Mouse (Mus musculus) hindbrain, embryonic 12.5 days (tissue): Measurements from ENCODE around the gene Kbtbd3. TPM values are rescaled to one million over a fixed set of nuclear protein-coding genes. Genes with fewer than 3 reads are reported as not detected.

ENCODE experiments used
- ATAC-seq: fragments of 200-750 bp; cut with Nextera tagmentation; 2 replicates; pipeline ENCODE4 v1.8.0; 2017; ENCODE audit warnings: moderate TSS enrichment; ENCODE audit not compliant: low FRiP score
- H3K27ac ChIP-seq: fragments of 300-500 bp; sonication (generic); 2 replicates; pipeline ENCODE4 v1.5.1; 2016; ENCODE audit warnings: mild to moderate bottlenecking
- H3K27me3 ChIP-seq: fragments of 300-500 bp; sonication (generic); 2 replicates; pipeline ENCODE4 v1.6.1; 2016; ENCODE audit warnings: mild to moderate bottlenecking
- H3K36me3 ChIP-seq: fragments of 300-500 bp; sonication (generic); 2 replicates; pipeline ENCODE4 v1.6.1; 2016; ENCODE audit warnings: mild to moderate bottlenecking
- H3K4me1 ChIP-seq: fragments of 300-500 bp; sonication (generic); 2 replicates; pipeline ENCODE4 v1.6.1; 2016
- H3K4me2 ChIP-seq: fragments of 300-500 bp; sonication (generic); replicated peaks from 2 replicates; pipeline ENCODE4 v1.6.1; 2016; ENCODE audit warnings: mild to moderate bottlenecking
- H3K4me3 ChIP-seq: fragments of 300-500 bp; sonication (generic); 2 replicates; pipeline ENCODE4 v1.5.1; 2016; ENCODE audit warnings: mild to moderate bottlenecking
- H3K9ac ChIP-seq: fragments of 300-500 bp; sonication (generic); 2 replicates; pipeline ENCODE4 v1.6.1; 2016; ENCODE audit warnings: mild to moderate bottlenecking, moderate library complexity
- H3K9me3 ChIP-seq: fragments of 300-500 bp; sonication (generic); replicated peaks from 2 replicates; pipeline ENCODE4 v1.6.1; 2016; ENCODE audit warnings: mild to moderate bottlenecking
- WGBS: fragments of 180-500 bp; shearing (Covaris S2); methylation state at CpG from one replicate; pipeline ENCODE4 v1.1.7; 2016; 5-methylcytosine and 5-hydroxymethylcytosine counted together
- polyA plus RNA-seq: library from polyadenylated mRNA; unstranded; fragments of >200 nt; fragmentation: Nextera tagmentation; extraction: Ambion mirVana; gene quantifications from 2 replicates; pipeline ENCODE4 v1.2.1, GENCODE M21; 2016

Gene Kbtbd3
- 9.1 and 10.0 TPM in 2 replicates for polyA plus RNA-seq

DNA sequence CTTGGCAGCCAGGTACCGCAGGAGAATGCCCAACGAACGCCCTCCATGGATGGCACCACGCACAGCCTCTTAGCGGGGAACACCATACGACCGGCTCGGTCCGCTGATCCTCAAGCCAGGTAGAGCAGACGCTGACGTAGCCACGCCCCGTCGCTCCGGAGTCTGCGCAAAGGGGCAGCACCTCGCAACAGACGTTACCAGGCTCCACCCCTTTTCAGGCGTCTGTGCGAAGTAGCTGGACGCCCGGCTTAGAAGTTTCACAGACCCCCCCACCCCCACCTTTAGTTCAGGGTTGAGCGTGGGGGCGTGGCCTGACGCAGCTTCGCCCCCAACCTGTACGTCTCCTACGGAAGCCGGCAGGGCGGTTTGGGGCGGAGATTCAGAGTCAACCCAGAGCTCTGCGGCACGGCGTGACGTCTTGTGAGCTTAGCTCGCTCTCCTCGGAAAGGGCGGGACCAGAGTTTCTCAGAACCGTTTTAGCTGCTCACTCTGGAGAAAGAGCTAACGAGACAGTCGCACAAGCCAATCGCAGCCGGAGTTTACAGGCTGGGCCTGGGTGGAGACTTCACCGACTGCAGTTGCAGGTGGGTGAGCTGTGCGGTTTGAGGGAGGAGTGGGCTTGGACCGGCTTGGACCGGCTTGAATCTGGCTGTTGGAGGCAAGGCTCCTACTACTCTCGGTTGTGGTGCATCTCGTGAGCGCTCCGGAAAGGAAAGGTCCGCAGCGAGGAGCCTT, at the start of gene Kbtbd3, which contains the start of gene Aasdhppt:
Kbtbd3 (plus strand) TSS at position 483 of the 735 bp plus-strand sequence.
Aasdhppt (minus strand) TSS at position 121 of the 735 bp plus-strand sequence.
- Histone ChIP-seq H3K4me1 (peaks cover 14% of the 10 kb centered on the region), H3K4me2 (peak within 1 kb of the TSS; percentile 69), H3K36me3 (no peaks in the 10 kb centered on the region), H3K27me3 (no peaks in the 10 kb centered on the region), H3K9ac (peak within 1 kb of the TSS; percentile 82), H3K9me3 (no peaks in the 10 kb centered on the region), H3K27ac (peak within 1 kb of the TSS; percentile 93), H3K4me3 (peak within 1 kb of the TSS; percentile 68)
- peak; percentile 98 for ATAC-seq
- under 1% methylated on average over 53 of the region's 53 CpGs for WGBS

DNA sequence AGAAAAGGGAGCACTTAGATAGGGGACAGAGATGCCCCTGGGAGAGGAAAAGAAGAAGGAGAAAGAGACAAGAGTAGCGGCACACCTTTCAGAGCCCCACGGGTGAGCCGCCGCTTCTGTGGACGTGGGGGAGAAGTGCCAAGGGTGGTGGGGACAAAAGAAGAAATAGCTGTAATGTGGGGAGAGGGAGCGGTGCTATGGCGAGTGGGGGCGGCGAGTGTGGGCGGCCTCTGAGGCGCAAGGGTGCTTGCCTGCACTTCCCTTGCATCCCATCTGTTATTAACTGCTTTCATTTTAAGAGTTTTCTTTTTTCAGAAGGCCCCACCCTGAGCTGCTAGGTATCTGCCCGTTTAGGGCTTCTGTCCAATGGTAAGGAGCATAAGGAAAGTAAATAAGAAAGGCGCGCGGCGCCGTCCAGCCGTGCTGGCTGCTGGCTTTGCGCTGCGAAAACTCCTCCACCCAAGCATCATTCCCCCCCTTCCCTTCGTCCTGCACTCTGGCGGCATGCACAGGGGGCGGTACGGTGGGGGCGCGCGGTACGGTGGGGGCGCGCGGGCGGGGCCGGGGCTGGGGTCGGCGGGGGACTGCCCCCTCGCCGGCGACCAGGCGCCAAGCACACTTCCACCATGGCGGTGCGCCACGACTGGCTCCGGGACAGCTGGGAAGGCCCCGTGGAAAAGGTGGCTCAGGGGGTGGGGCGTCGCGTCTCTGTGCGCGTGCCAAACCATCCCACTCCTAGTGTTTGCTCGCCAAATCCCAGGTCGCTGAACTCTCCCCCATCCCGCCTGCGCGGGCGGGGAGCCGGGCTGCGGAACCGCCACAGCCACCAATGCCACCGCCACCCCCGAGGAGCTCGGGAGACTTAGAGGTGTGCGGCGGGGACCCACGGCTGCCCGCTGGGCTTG, 49.5 kb upstream of the Kbtbd3 start:
- Histone ChIP-seq H3K4me2 (0 out of 2 replicates have a peak overlapping the region, but pooled peaks have one; percentile 15), H3K36me3 (no peaks in the 10 kb centered on the region), H3K27ac (no peak overlapping the region), H3K4me1 (no peaks in the 10 kb centered on the region), H3K9ac (no peak overlapping the region), H3K9me3 (peaks cover 14% of the 10 kb centered on the region), H3K4me3 (peak overlapping the region; percentile 25), H3K27me3 (no peaks in the 10 kb centered on the region)
- WGBS, result 50% methylated on average over 65 of the region's 65 CpGs
- peak; percentile 71 for ATAC-seq

DNA sequence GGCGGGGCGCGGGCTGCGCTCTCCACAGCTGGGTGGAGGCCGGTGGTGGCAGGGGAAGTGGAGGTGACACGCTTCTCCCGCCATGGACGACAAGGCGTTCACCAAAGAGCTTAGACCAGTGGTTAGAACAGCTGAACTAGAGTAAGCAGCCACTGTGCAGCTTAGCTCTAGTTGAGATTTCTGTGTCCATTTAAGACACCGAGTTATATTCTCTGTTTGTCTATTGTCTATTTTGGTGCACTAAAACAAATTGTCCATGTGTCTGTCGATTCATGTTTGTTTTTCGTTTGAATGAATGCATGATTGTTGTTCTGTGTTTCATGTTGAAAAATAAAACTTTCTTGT, 48.9 kb upstream of the Kbtbd3 start:
- H3K27me3 ChIP-seq, result no peaks in the 10 kb centered on the region
- no peaks in the 10 kb centered on the region for H3K36me3 ChIP-seq
- H3K9ac ChIP-seq, result no peak overlapping the region
- 68% methylated on average over 12 of the region's 12 CpGs for WGBS
- H3K27ac ChIP-seq, result no peak overlapping the region
- peak overlapping the region; percentile 25 for H3K4me3 ChIP-seq
- H3K4me1 ChIP-seq, result no peaks in the 10 kb centered on the region
- ATAC-seq, result no peak; the same call in 1 of the 2 replicates
- peaks cover 14% of the 10 kb centered on the region for H3K9me3 ChIP-seq
- 0 out of 2 replicates have a peak overlapping the region, but pooled peaks have one; percentile 15 for H3K4me2 ChIP-seq

DNA sequence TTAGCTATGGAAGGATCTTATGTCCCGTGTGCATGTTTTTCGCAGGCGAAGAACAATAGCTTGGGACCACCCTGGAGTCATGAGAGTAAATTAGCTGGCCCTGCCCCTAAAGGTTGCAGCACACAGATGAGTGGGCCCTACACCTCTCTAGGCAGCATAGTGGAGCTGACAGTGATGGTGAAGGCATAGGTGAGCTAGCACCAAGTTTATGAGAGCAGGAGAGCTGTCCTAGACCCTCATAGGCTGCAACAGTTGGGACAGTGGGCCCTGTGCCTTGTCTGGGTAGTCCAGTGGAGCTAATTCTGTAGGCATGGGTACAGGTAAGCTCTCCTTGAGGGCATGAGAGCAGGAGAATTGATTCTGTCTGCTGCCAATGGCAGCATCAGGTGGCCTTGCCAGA, 42.8 kb upstream of the Kbtbd3 start:
- Histone ChIP-seq H3K4me3 (no peak overlapping the region), H3K27me3 (no peaks in the 10 kb centered on the region), H3K36me3 (no peaks in the 10 kb centered on the region), H3K9ac (no peak overlapping the region), H3K4me1 (no peaks in the 10 kb centered on the region), H3K4me2 (no peak overlapping the region), H3K9me3 (0 out of 2 replicates have a peak, but pooled peaks cover 5% of the 10 kb centered on the region), H3K27ac (no peak overlapping the region)
- no peak for ATAC-seq
- WGBS, result 88% methylated on average over 3 of the region's 3 CpGs

DNA sequence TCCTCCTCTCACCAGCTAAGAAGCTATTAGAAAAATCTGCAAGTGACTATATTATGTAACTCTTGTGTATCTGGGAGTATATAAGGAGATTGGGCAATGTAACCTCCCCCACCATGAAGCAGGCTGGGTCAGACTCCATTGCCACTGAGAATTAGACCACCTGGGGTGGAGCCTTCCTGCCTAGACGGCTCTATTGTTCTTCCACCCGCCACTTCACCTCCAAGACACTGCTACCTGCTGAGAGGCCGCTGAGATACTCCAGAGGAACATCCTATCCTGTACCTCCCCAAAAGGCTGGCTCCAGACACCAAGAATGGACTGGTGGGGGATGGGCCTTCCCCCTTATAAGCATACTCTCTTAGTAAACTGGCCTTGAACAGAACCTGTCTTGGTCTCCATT, 25.8 kb upstream of the Kbtbd3 start:
- H3K27me3 ChIP-seq, result no peaks in the 10 kb centered on the region
- no peak for ATAC-seq
- no peak overlapping the region for H3K4me2 ChIP-seq
- 7% methylated on average over 3 of the region's 3 CpGs for WGBS
- no peak overlapping the region for H3K4me3 ChIP-seq
- no peak overlapping the region for H3K27ac ChIP-seq
- no peaks in the 10 kb centered on the region for H3K9me3 ChIP-seq
- H3K4me1 ChIP-seq, result no peaks in the 10 kb centered on the region
- no peak overlapping the region for H3K9ac ChIP-seq
- H3K36me3 ChIP-seq, result no peaks in the 10 kb centered on the region

DNA sequence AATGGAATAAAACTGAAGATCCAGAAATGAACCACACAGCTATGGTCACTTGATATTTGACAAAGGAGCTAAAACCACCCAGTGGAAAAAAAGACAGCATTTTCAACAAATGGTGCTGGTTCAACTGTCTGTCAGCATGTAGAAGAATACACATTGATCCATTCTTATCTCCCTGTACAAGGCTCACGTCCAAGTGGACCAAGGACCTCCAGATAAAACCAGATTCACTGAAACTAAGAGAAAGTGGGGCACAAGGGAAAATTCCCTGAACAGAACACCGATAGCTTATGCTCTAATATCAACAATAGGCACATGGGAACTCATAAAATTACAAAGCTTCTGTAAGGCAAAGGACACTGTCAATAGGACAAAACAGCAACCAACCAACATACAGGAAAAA, 9.2 kb upstream of the Kbtbd3 start:
- peaks cover 32% of the 10 kb centered on the region for H3K36me3 ChIP-seq
- H3K9ac ChIP-seq, result no peak overlapping the region
- no peak overlapping the region for H3K4me2 ChIP-seq
- H3K27ac ChIP-seq, result no peak overlapping the region
- no peak for ATAC-seq
- 90% methylated on average over 2 of the region's 2 CpGs for WGBS
- H3K4me3 ChIP-seq, result no peak overlapping the region
- H3K9me3 ChIP-seq, result no peaks in the 10 kb centered on the region
- H3K4me1 ChIP-seq, result no peaks in the 10 kb centered on the region
- H3K27me3 ChIP-seq, result no peaks in the 10 kb centered on the region

DNA sequence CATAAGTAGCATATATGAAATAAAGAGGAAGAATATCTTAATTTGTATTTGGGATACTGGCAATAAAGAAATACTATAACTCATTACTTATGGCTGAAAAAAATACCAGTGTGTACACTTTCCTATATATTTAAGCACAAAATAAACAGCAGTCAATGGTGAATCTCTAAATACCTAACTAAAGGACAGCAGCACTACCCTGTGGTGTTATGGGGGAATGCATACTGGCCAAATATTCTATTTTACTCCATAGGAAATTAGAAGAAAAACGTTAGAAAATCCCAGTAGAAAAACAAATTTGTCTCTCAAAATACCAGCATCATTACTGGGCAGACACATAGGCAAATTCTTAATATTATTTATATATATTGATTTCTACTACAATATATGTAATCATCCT, 4.8 kb upstream of the Kbtbd3 start:
- H3K27me3 ChIP-seq, result no peaks in the 10 kb centered on the region
- no peaks in the 10 kb centered on the region for H3K9me3 ChIP-seq
- no peak overlapping the region for H3K9ac ChIP-seq
- H3K4me1 ChIP-seq, result peaks cover 6% of the 10 kb centered on the region
- H3K4me2 ChIP-seq, result no peak overlapping the region
- H3K4me3 ChIP-seq, result no peak overlapping the region
- WGBS, result 76% methylated on average over 1 of the region's 1 CpGs
- ATAC-seq, result no peak
- peaks cover 19% of the 10 kb centered on the region for H3K36me3 ChIP-seq
- no peak overlapping the region for H3K27ac ChIP-seq

DNA sequence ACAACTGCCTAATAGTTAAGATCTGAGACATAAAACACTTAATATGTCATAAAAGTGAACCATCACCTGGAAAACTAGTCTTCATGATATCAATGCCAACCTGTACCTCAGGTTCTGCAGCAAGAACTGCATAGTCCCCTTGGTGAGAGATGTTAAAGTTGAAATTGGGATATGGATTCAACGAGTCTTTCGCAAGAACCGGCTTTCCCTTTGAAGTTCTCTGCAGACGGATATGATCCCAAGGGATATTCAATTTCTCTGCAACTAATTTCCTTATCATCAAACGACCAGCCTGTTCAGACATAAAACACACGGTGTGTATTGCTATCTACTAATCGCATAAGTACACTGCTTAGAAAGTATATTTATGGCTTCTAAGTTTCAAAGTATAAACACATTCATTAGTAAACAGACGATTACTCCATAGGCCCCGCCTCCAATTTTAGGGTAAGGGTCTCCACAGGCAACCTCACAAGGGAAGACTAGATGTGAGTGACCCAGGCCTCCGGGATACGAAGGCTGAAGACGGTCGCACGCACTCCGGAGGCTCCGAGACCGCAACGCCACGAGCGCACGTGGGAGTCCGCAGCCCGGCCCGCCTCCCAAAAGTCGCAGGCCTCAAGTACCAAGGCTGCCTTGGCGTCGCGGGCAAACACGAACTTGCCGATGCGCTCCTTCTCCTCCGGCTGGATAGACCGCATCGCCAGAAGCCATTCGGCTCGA, 844 bp upstream of the Kbtbd3 start:
- Histone ChIP-seq H3K36me3 (no peaks in the 10 kb centered on the region), H3K9me3 (no peaks in the 10 kb centered on the region), H3K4me2 (peak overlapping the region; percentile 69), H3K4me1 (peaks cover 14% of the 10 kb centered on the region), H3K27me3 (no peaks in the 10 kb centered on the region), H3K27ac (peak overlapping the region; percentile 86), H3K4me3 (peak overlapping the region; percentile 68), H3K9ac (peak overlapping the region; percentile 82)
- ATAC-seq, result peak; percentile 57
- WGBS, result under 1% methylated on average over 36 of the region's 36 CpGs

DNA sequence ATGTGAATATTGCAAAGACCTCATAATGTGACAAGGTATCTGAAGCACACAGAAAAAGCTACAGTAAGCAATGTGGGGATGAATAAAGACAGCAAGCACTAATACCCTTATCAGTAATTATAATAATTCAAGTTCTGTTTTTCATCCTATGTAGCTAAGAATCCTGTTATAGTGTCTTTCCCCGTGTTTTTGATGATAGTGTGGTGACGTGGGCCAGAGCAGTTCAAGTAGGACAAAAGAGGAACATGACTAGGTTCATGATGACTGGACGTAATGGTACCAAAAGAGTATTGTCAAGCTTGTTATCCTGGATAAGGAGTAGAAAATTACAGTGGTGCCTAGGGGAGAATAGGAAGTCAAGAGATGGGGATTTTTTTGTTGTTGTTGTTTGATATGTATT, 1.1 kb downstream of the Kbtbd3 start:
- Histone ChIP-seq H3K4me2 (peak overlapping the region; percentile 69), H3K9ac (peak overlapping the region; percentile 82), H3K27me3 (no peaks in the 10 kb centered on the region), H3K36me3 (no peaks in the 10 kb centered on the region), H3K4me1 (peaks cover 14% of the 10 kb centered on the region), H3K27ac (no peak overlapping the region), H3K9me3 (no peaks in the 10 kb centered on the region), H3K4me3 (peak overlapping the region; percentile 68)
- no peak for ATAC-seq
- 82% methylated on average over 3 of the region's 3 CpGs for WGBS

DNA sequence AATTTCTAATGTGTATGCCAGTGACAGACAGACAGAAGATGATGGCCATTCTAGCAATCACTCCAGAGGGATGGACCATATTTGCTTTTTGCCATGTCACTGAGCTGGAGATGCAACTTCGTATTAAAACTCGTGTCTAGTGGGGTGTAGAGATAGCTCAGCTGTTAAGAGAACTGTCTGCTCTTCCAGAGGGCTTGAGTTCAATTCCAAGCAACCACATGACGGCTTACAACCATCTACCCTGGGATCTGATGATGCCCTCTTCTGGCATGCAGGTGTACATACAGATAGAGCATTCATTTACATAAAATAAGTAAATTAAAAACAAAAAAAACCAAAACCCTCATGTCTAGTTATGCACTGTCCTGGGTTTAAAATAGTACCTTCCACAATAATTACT, 1.5 kb downstream of the Kbtbd3 start:
- Histone ChIP-seq H3K27me3 (no peaks in the 10 kb centered on the region), H3K9ac (no peak overlapping the region), H3K4me3 (no peak overlapping the region)

DNA sequence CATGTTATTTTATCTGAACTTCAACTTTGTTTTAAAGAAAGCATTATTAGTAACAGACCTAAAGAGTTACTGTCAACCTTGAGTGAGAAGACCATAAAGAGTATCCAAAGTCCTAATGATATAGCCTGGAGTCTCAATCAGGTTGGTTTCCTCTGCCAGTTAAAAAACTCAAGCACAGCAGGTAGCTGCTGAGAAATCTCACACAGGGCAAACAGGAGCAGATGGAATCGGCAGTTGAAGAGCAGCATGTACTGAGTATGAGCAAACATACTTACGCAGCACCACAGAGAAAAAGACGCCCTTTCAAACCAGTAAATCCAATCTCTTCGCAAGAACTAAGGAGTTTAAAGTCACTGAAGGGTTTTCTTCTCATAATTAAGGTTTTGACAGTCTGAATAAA, 4.3 kb downstream of the Kbtbd3 start:
- Histone ChIP-seq H3K27me3 (no peaks in the 10 kb centered on the region), H3K4me2 (no peak overlapping the region), H3K27ac (no peak overlapping the region), H3K36me3 (no peaks in the 10 kb centered on the region), H3K4me1 (peaks cover 7% of the 10 kb centered on the region), H3K4me3 (no peak overlapping the region), H3K9me3 (no peaks in the 10 kb centered on the region), H3K9ac (no peak overlapping the region)
- ATAC-seq, result no peak
- 92% methylated on average over 4 of the region's 4 CpGs for WGBS

More for the DNA sequence above, 1.5 kb downstream of the Kbtbd3 start:
- H3K27ac ChIP-seq, result no peak overlapping the region
- no peaks in the 10 kb centered on the region for H3K36me3 ChIP-seq
- no peak for ATAC-seq
- H3K9me3 ChIP-seq, result no peaks in the 10 kb centered on the region
- H3K4me1 ChIP-seq, result peaks cover 14% of the 10 kb centered on the region
- peak overlapping the region; percentile 69; the same call in 1 of the 2 replicates for H3K4me2 ChIP-seq
- WGBS, result 84% methylated on average over 3 of the region's 3 CpGs

DNA sequence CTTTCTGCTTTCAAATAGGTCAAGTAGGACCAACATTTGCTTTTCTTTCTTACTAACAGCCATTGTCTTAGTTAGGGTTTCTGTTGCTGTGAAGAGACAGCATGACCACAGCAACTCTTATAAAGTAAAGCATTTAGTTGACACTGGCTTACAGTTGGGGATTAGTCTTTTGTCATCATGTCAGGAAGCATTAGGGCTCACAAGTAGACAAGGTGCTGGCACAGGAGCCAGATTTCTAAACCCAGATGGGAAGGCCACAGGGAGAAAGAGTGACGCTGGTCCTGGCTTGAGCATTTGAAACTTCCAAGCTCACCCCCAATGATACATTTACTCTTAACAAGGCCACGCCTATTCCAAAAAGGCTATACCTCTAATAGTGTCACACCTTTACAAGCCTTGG, 6.1 kb downstream of the Kbtbd3 start:
- no peaks in the 10 kb centered on the region for H3K9me3 ChIP-seq
- no peaks in the 10 kb centered on the region for H3K36me3 ChIP-seq
- H3K27ac ChIP-seq, result no peak overlapping the region
- H3K27me3 ChIP-seq, result no peaks in the 10 kb centered on the region
- no peak overlapping the region for H3K4me3 ChIP-seq
- no peak for ATAC-seq
- H3K4me2 ChIP-seq, result no peak overlapping the region
- no peak overlapping the region for H3K9ac ChIP-seq
- 94% methylated on average over 2 of the region's 2 CpGs for whole genome bisulfite sequencing
- peaks cover 1% of the 10 kb centered on the region for H3K4me1 ChIP-seq
